Mouse (Mus musculus): Measurements from ENCODE around the gene Rpl14. TPM values are rescaled to one million over a fixed set of nuclear protein-coding genes. Genes with fewer than 3 reads are reported as not detected.

Gene Rpl14
- total RNA-seq, 2 experiments from 2014 or later: 1,591 to 1,837 TPM

GRCm38 (mm10) chr9:120602839-120603511, 31.7 kb downstream of the Rpl14 start:
- peak; percentile 96 for ATAC-seq (replicated peaks; ENCODE audit: poor library complexity, severe bottlenecking)

- no peak for ATAC-seq (replicated peaks; ENCODE audit: poor library complexity, severe bottlenecking)
Observed at GRCm38 (mm10) chr9:120603512-120603908, 32.3 kb downstream of the Rpl14 start.

GRCm38 (mm10) chr9:120603956-120604355, 32.7 kb downstream of the Rpl14 start:
- no peak for ATAC-seq (replicated peaks; ENCODE audit: poor library complexity, severe bottlenecking)

- no peak for ATAC-seq (replicated peaks; ENCODE audit: poor library complexity, severe bottlenecking)
Observed at GRCm38 (mm10) chr9:120611055-120611454, 39.8 kb downstream of the Rpl14 start.

- no peak for ATAC-seq (replicated peaks; ENCODE audit: poor library complexity, severe bottlenecking)
Observed at GRCm38 (mm10) chr9:120614059-120614458, 42.8 kb downstream of the Rpl14 start.

- no peak for ATAC-seq (replicated peaks; ENCODE audit: poor library complexity, severe bottlenecking)
Observed at GRCm38 (mm10) chr9:120618101-120618500, 46.9 kb downstream of the Rpl14 start.

GRCm38 (mm10) chr9:120619347-120619708, 48.1 kb downstream of the Rpl14 start:
- no peak for ATAC-seq (replicated peaks; ENCODE audit: poor library complexity, severe bottlenecking)

- ATAC-seq (replicated peaks; ENCODE audit: poor library complexity, severe bottlenecking): no peak
Observed at GRCm38 (mm10) chr9:120619709-120620408, 48.6 kb downstream of the Rpl14 start.

GRCm38 (mm10) chr9:120620409-120620745, 49.1 kb downstream of the Rpl14 start:
- no peak for ATAC-seq (replicated peaks; ENCODE audit: poor library complexity, severe bottlenecking)

Other genes with a start within 250 kb of the Rpl14 start
- 75.6 and 84.1 TPM in 2 replicates for gene Eif1b, start 79.2 kb upstream of the Rpl14 start, total RNA-seq (2014; fragmentation: Nextera tagmentation)
- gene Eif1b, start 79.2 kb upstream of the Rpl14 start, total RNA-seq (2017): 108 and 134 TPM in 2 replicates
- not detected in 2 replicates for gene Entpd3, start 31.6 kb upstream of the Rpl14 start, total RNA-seq (2014; fragmentation: Nextera tagmentation)
- gene Entpd3, start 31.6 kb upstream of the Rpl14 start, total RNA-seq (2017): not detected in 2 replicates

All from granulocyte monocyte progenitor cell, adult 5-6 weeks (primary cell).